Comparison of ENCODE assay signal across 21 mouse cellular contexts in genomic region chr6:101075753-101076516, GRCm38 (mm10).
DNase-seq lines count a peak whose midpoint lies in the region; ATAC-seq lines count a peak whose summit lies in the region.
"Had no signal": no experiment of that assay in that cellular context is flagged by ENCODE, and none has a peak within 500 bp of the region (broad histone marks: within the 10 kb centered on the region; RNA-seq: fewer than 3 reads in every experiment).

No protein-coding gene starts in this region.

- H3K4me1 ChIP-seq in embryonic facial prominence, embryonic 14.5 days (ENCODE audit: control insufficient read depth, insufficient read depth, low read length) = peaks cover 4% of the 10 kb centered on the region; the same call in 1 of the 2 replicates
- H3K4me1 ChIP-seq in embryonic facial prominence, embryonic 10.5 days = peaks cover 14% of the 10 kb centered on the region; the same call in 1 of the 2 replicates
- peaks cover 19% of the 10 kb centered on the region for H3K4me1 ChIP-seq in hindbrain, embryonic 13.5 days (replicated peaks)
- peaks cover 9% of the 10 kb centered on the region for H3K4me1 ChIP-seq in midbrain, embryonic 14.5 days (ENCODE audit: control insufficient read depth, insufficient read depth, low read length)
- H3K4me1 ChIP-seq: embryonic facial prominence, embryonic 13.5 days; heart, embryonic 10.5 days; stomach, embryonic 15.5 days had no signal

- no peak overlapping the region for H3K4me3 ChIP-seq in embryonic facial prominence, embryonic 14.5 days (ENCODE audit: low read depth, low read length)
- no peak overlapping the region for H3K4me3 ChIP-seq in embryonic facial prominence, embryonic 10.5 days
- no peak overlapping the region for H3K4me3 ChIP-seq in hindbrain, embryonic 13.5 days
- H3K4me3 ChIP-seq in midbrain, embryonic 14.5 days (replicated peaks; ENCODE audit: low read depth, low read length) = no peak overlapping the region
- H3K4me3 ChIP-seq: embryonic facial prominence, embryonic 13.5 days; heart, embryonic 10.5 days; layer of hippocampus, adult 2 months; limb, embryonic 10.5 days; stomach, embryonic 15.5 days had no signal

- H3K27ac ChIP-seq in embryonic facial prominence, embryonic 14.5 days (replicated peaks; ENCODE audit: low read depth, low read length) = no peak overlapping the region
- H3K27ac ChIP-seq in embryonic facial prominence, embryonic 10.5 days (replicated peaks) = no peak overlapping the region
- no peak overlapping the region for H3K27ac ChIP-seq in hindbrain, embryonic 13.5 days
- no peak overlapping the region for H3K27ac ChIP-seq in midbrain, embryonic 14.5 days (replicated peaks; ENCODE audit: low read depth, low read length)
- H3K27ac ChIP-seq: embryonic facial prominence, embryonic 13.5 days; heart, embryonic 10.5 days; layer of hippocampus, adult 2 months; limb, embryonic 10.5 days; stomach, embryonic 15.5 days had no signal

- WGBS in embryonic facial prominence, embryonic 14.5 days = 66% methylated on average over 8 of the region's 8 CpGs
- 69% methylated on average over 8 of the region's 8 CpGs for WGBS in embryonic facial prominence, embryonic 10.5 days
- 60% methylated on average over 8 of the region's 8 CpGs for WGBS in hindbrain, embryonic 13.5 days
- 57% methylated on average over 8 of the region's 8 CpGs for WGBS in midbrain, embryonic 14.5 days

- peak; percentile 4 for DNase-seq in embryonic facial prominence, embryonic 14.5 days (ENCODE audit: low spot score)
- DNase-seq in embryonic facial prominence, embryonic 10.5 days (ENCODE audit: low spot score) = no peak
- peak; percentile 27 for DNase-seq in left cerebral cortex, postnatal 4 days
- no peak for DNase-seq in left cerebral cortex, postnatal 10 days (ENCODE audit: extremely low spot score in 1 of 2, low spot score in 2 of 2)
- DNase-seq in midbrain, embryonic 14.5 days = peak; percentile 49
- DNase-seq in kidney, adult 18-20 months = no peak
- DNase-seq in gastrocnemius, postnatal 14 days = no peak
- DNase-seq: adrenal gland, adult 2 months; cerebellum, adult 9-11 months; kidney, adult 11 months; kidney, postnatal 14 days; lung, adult 18-20 months; lung, postnatal 36 days; right cerebral cortex, postnatal 25 days; thymus, adult 18-20 months had no signal

- H3K9ac ChIP-seq in embryonic facial prominence, embryonic 14.5 days (ENCODE audit: low read depth, low read length) = no peak overlapping the region
- no peak overlapping the region for H3K9ac ChIP-seq in hindbrain, embryonic 13.5 days
- no peak overlapping the region for H3K9ac ChIP-seq in midbrain, embryonic 14.5 days (replicated peaks; ENCODE audit: low read length)
- H3K9ac ChIP-seq: embryonic facial prominence, embryonic 13.5 days; stomach, embryonic 15.5 days had no signal

- no peak for ATAC-seq in embryonic facial prominence, embryonic 14.5 days (ENCODE audit: low read depth)
- ATAC-seq in hindbrain, embryonic 13.5 days (ENCODE audit: low FRiP score) = peak; percentile 61
- ATAC-seq in midbrain, embryonic 14.5 days (ENCODE audit: low FRiP score, low TSS enrichment) = no peak

- no peaks in the 10 kb centered on the region for H3K36me3 ChIP-seq in embryonic facial prominence, embryonic 14.5 days (ENCODE audit: control insufficient read depth, insufficient read depth, low read length)
- H3K36me3 ChIP-seq in embryonic facial prominence, embryonic 10.5 days (replicated peaks) = no peaks in the 10 kb centered on the region
- no peaks in the 10 kb centered on the region for H3K36me3 ChIP-seq in hindbrain, embryonic 13.5 days
- no peaks in the 10 kb centered on the region for H3K36me3 ChIP-seq in midbrain, embryonic 14.5 days (ENCODE audit: control insufficient read depth, insufficient read depth, low read length)
- H3K36me3 ChIP-seq: embryonic facial prominence, embryonic 13.5 days; heart, embryonic 10.5 days; limb, embryonic 10.5 days; stomach, embryonic 15.5 days had no signal

- no peaks in the 10 kb centered on the region for H3K9me3 ChIP-seq in embryonic facial prominence, embryonic 14.5 days (ENCODE audit: control insufficient read depth, low read length)
- H3K9me3 ChIP-seq in embryonic facial prominence, embryonic 10.5 days = no peaks in the 10 kb centered on the region
- no peaks in the 10 kb centered on the region for H3K9me3 ChIP-seq in hindbrain, embryonic 13.5 days
- no peaks in the 10 kb centered on the region for H3K9me3 ChIP-seq in midbrain, embryonic 14.5 days (ENCODE audit: control insufficient read depth, low read length)
- H3K9me3 ChIP-seq: embryonic facial prominence, embryonic 13.5 days; heart, embryonic 10.5 days; limb, embryonic 10.5 days; stomach, embryonic 15.5 days had no signal

- no peaks in the 10 kb centered on the region for H3K27me3 ChIP-seq in embryonic facial prominence, embryonic 14.5 days (replicated peaks; ENCODE audit: control insufficient read depth, insufficient read depth, low read length)
- H3K27me3 ChIP-seq in embryonic facial prominence, embryonic 10.5 days (replicated peaks; ENCODE audit: low read depth, poor library complexity, severe bottlenecking) = no peaks in the 10 kb centered on the region
- H3K27me3 ChIP-seq in hindbrain, embryonic 13.5 days = no peaks in the 10 kb centered on the region
- H3K27me3 ChIP-seq in midbrain, embryonic 14.5 days (ENCODE audit: control insufficient read depth, insufficient read depth, low read length) = no peaks in the 10 kb centered on the region
- H3K27me3 ChIP-seq: embryonic facial prominence, embryonic 13.5 days; stomach, embryonic 15.5 days had no signal

- no peak overlapping the region for H3K4me2 ChIP-seq in embryonic facial prominence, embryonic 14.5 days (ENCODE audit: low read depth, low read length)
- no peak overlapping the region for H3K4me2 ChIP-seq in hindbrain, embryonic 13.5 days
- no peak overlapping the region for H3K4me2 ChIP-seq in midbrain, embryonic 14.5 days (ENCODE audit: low read length)
- H3K4me2 ChIP-seq: embryonic facial prominence, embryonic 13.5 days; stomach, embryonic 15.5 days had no signal

- intact Hi-C loops in left cerebral cortex, postnatal 4 days (cut with DNase I) = no loop called here
- intact Hi-C loops in left cerebral cortex, postnatal 10 days (cut with DNase I) = loop anchor here (10.0 kb wide), 1 partner anchor 191 kb away; no protein-coding TSS in a partner anchor
- intact Hi-C loops in gastrocnemius, postnatal 14 days (cut with DNase I; ENCODE audit: low total_unique reads) = no loop called here

Comparison
In these comparisons a context has a peak if more than half of its experiments do, and no peak if none do; other contexts are left out.
1. DNase-seq: peak in embryonic facial prominence, embryonic 14.5 days (single experiment), left cerebral cortex, postnatal 4 days (single experiment) and midbrain, embryonic 14.5 days (single experiment); none in embryonic facial prominence, embryonic 10.5 days (single experiment), left cerebral cortex, postnatal 10 days (0 of 2), kidney, adult 18-20 months (single experiment) and gastrocnemius, postnatal 14 days (single experiment).